Mouse (Mus musculus) spleen, adult 2 months (tissue): ENCODE data around the gene Enah.

Experiments used
- CTCF ChIP-seq: fragments of 200-500 bp; IDR thresholded peaks from 2 replicates; pipeline ENCODE4 v1.5.1; 2011; ENCODE audit warnings: mild to moderate bottlenecking, inconsistent platforms; ENCODE audit not compliant: insufficient read depth, insufficient read length, insufficient replicate concordance; ENCODE audit errors: extremely low read depth
- POLR2A ChIP-seq: fragments of 200-500 bp; IDR thresholded peaks from 2 replicates; pipeline ENCODE4 v1.6.1; 2011; ENCODE audit warnings: low read depth, low read length, inconsistent platforms

DNA sequence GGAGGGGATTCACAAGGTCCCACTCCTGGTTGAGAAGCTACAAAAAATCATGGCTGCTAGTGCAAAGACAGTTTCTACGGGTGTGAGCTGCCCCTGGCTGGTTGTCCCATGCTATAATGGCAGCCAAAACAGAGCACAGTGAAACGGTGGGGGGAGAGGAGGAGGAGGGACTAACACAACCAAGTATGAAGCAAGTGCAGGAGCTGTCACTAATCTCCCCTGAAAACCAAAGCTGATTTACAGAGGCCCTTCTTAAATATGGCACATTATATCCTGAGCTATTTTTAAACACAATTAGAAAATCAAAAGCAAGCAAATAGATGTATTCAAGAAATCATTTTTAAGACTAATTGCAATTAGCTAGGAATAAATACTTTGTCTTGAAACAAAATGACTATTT, 32.6 kb downstream of the Enah start:
- no peak for TF ChIP-seq CTCF
- no peak for TF ChIP-seq POLR2A
